Mouse (Mus musculus): ENCODE results near the gene Cln6. TPM values are rescaled to one million over a fixed set of nuclear protein-coding genes. Genes with fewer than 3 reads are reported as not detected.

Cln6 gene
- total and polyA plus RNA-seq, 3 experiments: 29.4 to 52.1 TPM; not detected in 1

DNA sequence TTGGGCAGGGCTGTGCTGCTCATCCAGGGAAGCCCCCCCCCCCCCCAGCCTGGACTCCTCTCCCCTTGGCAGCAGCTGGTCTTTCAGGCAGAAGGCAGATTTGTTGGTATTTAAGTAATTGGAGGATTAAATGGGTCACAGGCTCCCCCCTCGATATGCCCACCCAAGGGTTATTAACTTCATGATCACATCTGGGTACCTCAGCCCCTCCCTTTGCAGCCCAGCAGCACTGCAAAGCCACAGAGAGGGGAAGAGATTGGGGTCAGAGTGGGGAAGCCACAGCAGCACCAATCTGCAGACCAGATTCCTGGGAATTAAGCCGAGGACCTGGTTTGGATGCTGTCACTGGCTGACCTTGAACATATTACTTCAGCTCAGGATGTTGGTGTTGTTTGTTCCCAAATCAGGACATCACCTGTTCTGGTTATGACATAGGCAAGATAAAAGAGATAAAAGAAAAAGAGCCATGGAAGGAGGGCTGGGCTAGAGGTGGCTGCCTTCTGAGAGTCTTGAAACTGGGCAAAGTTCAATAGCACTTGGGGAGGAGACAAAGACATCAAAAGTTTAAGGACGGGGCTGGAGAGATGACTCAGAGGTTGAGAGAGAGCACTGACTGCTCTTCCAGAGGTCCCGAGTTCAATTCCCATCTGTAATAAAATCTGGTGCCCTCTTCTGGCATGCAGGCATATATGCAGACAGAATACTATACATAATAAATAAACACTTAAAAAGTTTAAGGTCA, 2.7 kb upstream of the Cln6 start:
- no peak overlapping the region for H3K27ac ChIP-seq (ENCODE audit: control insufficient read depth, low read depth, low read length)

DNA sequence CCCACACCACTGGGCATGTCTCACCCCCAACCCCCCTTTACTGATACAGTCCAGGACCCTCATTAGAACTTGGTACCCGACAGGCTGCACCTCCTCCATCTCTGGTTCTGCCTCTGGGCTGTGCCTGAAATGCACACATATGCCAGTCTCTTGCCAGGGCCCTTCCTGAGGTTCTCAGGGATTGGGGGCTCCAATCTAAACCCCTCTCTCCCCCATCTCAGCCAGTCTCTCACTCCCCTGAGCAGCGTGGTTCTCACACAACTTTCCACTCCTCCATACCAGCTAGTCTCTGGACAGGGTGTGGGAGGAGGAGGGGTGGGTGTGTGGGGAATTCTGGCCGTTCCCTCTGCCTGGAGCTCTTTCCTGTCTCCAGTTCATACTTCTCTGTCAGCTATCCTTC, 974 bp upstream of the Cln6 start:
- H3K27me3 ChIP-seq (ENCODE audit: control insufficient read depth in 1 of 2, insufficient read depth in 2 of 2, low read length in 2 of 2): no peaks in the 10 kb centered on the region
- peaks cover 0 to 8% of the 10 kb centered on the region in 2 experiments; a peak in 2 of 4 replicates for H3K36me3 ChIP-seq (ENCODE audit: control insufficient read depth in 1 of 2, insufficient read depth in 2 of 2, low read length in 2 of 2)
- H3K79me2 ChIP-seq (ENCODE audit: control insufficient read depth, insufficient read depth, low read length, poor library complexity): peaks cover 9% of the 10 kb centered on the region
- DNase-seq (ENCODE audit: low read depth, low spot score): no peak
- TF ChIP-seq MAFK (IDR thresholded peaks at IDR 0.05; ENCODE audit: borderline replicate concordance, low read depth, low read length) (no peak), ELF1 (IDR thresholded peaks at IDR 0.05; ENCODE audit: low read depth, low read length) (no peak), RAD21 (IDR thresholded peaks at IDR 0.05; ENCODE audit: low read depth, low read length) (no peak), ZMIZ1 (IDR thresholded peaks at IDR 0.05; ENCODE audit: low read depth, low read length) (no peak), USF2 (IDR thresholded peaks at IDR 0.05; ENCODE audit: borderline replicate concordance in 1 of 2, insufficient read depth in 1 of 2, low read depth in 1 of 2, low read length in 2 of 2) (no peak), ETS1 (IDR thresholded peaks at IDR 0.05; ENCODE audit: low read depth, low read length) (no peak), CHD1 (IDR thresholded peaks at IDR 0.05; ENCODE audit: low read depth, low read length) (no peak), NELFE (IDR thresholded peaks at IDR 0.05; ENCODE audit: low read depth, low read length) (no peak), EP300 (IDR thresholded peaks at IDR 0.05; ENCODE audit: low read depth in 1 of 2, low read length in 2 of 2) (no peak), RCOR1 (IDR thresholded peaks at IDR 0.05; ENCODE audit: low read depth, low read length) (no peak), SMC3 (IDR thresholded peaks at IDR 0.05; ENCODE audit: low read depth, low read length) (no peak), CTCF (IDR thresholded peaks at IDR 0.05 in 2 of 3, conservative IDR thresholded peaks at IDR 0.05 in 1 of 3; ENCODE audit: control insufficient read depth in 1 of 3, insufficient read depth in 1 of 3, low read depth in 2 of 3, low read length in 3 of 3, poor library complexity in 1 of 3, severe bottlenecking in 1 of 3) (no peak), JUND (IDR thresholded peaks at IDR 0.05; ENCODE audit: low read depth, low read length) (no peak)
- peaks cover 3 to 22% of the 10 kb centered on the region in 2 experiments for H3K4me1 ChIP-seq (ENCODE audit: control insufficient read depth in 1 of 2, insufficient read depth in 2 of 2, low read length in 2 of 2)
- H3K9me3 ChIP-seq (replicated peaks; ENCODE audit: insufficient read depth, low read length): no peaks in the 10 kb centered on the region
- H3K4me3 ChIP-seq (ENCODE audit: control insufficient read depth in 1 of 2, insufficient read depth in 1 of 2, low read depth in 2 of 2, low read length in 2 of 2): peak overlapping the region; percentile 52 to 63
- peak overlapping the region; percentile 71 for H3K9ac ChIP-seq (ENCODE audit: control insufficient read depth, low read depth, low read length, poor library complexity, severe bottlenecking)
- H3K27ac ChIP-seq (ENCODE audit: control insufficient read depth, low read depth, low read length): no peak overlapping the region

More for the DNA sequence above, 2.7 kb upstream of the Cln6 start:
- H3K4me1 ChIP-seq (ENCODE audit: control insufficient read depth in 1 of 2, insufficient read depth in 2 of 2, low read length in 2 of 2): peaks cover 3 to 22% of the 10 kb centered on the region in 2 experiments
- no peaks in the 10 kb centered on the region for H3K9me3 ChIP-seq (replicated peaks; ENCODE audit: insufficient read depth, low read length)
- no peak overlapping the region for H3K4me3 ChIP-seq (ENCODE audit: control insufficient read depth in 1 of 2, insufficient read depth in 1 of 2, low read depth in 2 of 2, low read length in 2 of 2)
- H3K9ac ChIP-seq (ENCODE audit: control insufficient read depth, low read depth, low read length, poor library complexity, severe bottlenecking): no peak overlapping the region
- H3K36me3 ChIP-seq (ENCODE audit: control insufficient read depth in 1 of 2, insufficient read depth in 2 of 2, low read length in 2 of 2): peaks cover 0 to 8% of the 10 kb centered on the region in 2 experiments; a peak in 2 of 4 replicates
- H3K27me3 ChIP-seq (ENCODE audit: control insufficient read depth in 1 of 2, insufficient read depth in 2 of 2, low read length in 2 of 2): 0 out of 4 replicates have a peak, but pooled peaks cover 2 to 3% of the 10 kb centered on the region in 2 experiments
- peaks cover 9% of the 10 kb centered on the region for H3K79me2 ChIP-seq (ENCODE audit: control insufficient read depth, insufficient read depth, low read length, poor library complexity)
- TF ChIP-seq EP300 (IDR thresholded peaks at IDR 0.05; ENCODE audit: low read depth in 1 of 2, low read length in 2 of 2) (no peak), CHD2 (IDR thresholded peaks at IDR 0.05; ENCODE audit: low read length) (no peak), MAFK (IDR thresholded peaks at IDR 0.05; ENCODE audit: borderline replicate concordance, low read depth, low read length) (no peak), KAT2A (conservative IDR thresholded peaks at IDR 0.05; ENCODE audit: low read depth, low read length) (no peak), CTCF (IDR thresholded peaks at IDR 0.05 in 2 of 3, conservative IDR thresholded peaks at IDR 0.05 in 1 of 3; ENCODE audit: control insufficient read depth in 1 of 3, insufficient read depth in 1 of 3, low read depth in 2 of 3, low read length in 3 of 3, poor library complexity in 1 of 3, severe bottlenecking in 1 of 3) (peak in 2 of 3 experiments; percentile 23 to 52; a peak in 3 of 6 replicates), SMC3 (IDR thresholded peaks at IDR 0.05; ENCODE audit: low read depth, low read length) (peak; percentile 53), MAX (IDR thresholded peaks at IDR 0.05; ENCODE audit: low read length) (no peak), TBP (IDR thresholded peaks at IDR 0.05; ENCODE audit: low read depth, low read length) (no peak), NELFE (IDR thresholded peaks at IDR 0.05; ENCODE audit: low read depth, low read length) (no peak), ZC3H11A (IDR thresholded peaks at IDR 0.05; ENCODE audit: low read depth, low read length) (peak; percentile 35; the same call in 1 of the 2 replicates), CHD1 (IDR thresholded peaks at IDR 0.05; ENCODE audit: low read depth, low read length) (no peak), MYB (IDR thresholded peaks at IDR 0.05; ENCODE audit: low read depth, low read length) (no peak), NRF1 (IDR thresholded peaks at IDR 0.05; ENCODE audit: insufficient read depth, low read depth, low read length, poor library complexity, severe bottlenecking) (no peak), GATA1 (IDR thresholded peaks at IDR 0.05; ENCODE audit: low read depth, low read length) (no peak), RCOR1 (IDR thresholded peaks at IDR 0.05; ENCODE audit: low read depth, low read length) (no peak), ZKSCAN1 (IDR thresholded peaks at IDR 0.05; ENCODE audit: low read depth, low read length) (no peak), TAL1 (IDR thresholded peaks at IDR 0.05; ENCODE audit: low read length) (no peak), ELF1 (IDR thresholded peaks at IDR 0.05; ENCODE audit: low read depth, low read length) (no peak), GABPA (IDR thresholded peaks at IDR 0.05; ENCODE audit: low read depth, low read length) (no peak), TCF12 (IDR thresholded peaks at IDR 0.05; ENCODE audit: low read depth, low read length) (no peak), JUND (IDR thresholded peaks at IDR 0.05; ENCODE audit: low read depth, low read length) (no peak), POLR2AphosphoS5 (IDR thresholded peaks at IDR 0.05; ENCODE audit: borderline replicate concordance, low read depth, low read length) (no peak), RAD21 (IDR thresholded peaks at IDR 0.05; ENCODE audit: low read depth, low read length) (peak; percentile 26), UBTF (IDR thresholded peaks at IDR 0.05; ENCODE audit: borderline replicate concordance, insufficient read depth, low read depth, low read length) (no peak), E2F4 (IDR thresholded peaks at IDR 0.05; ENCODE audit: borderline replicate concordance, low read depth, low read length) (no peak), MYC (IDR thresholded peaks at IDR 0.05; ENCODE audit: low read depth, low read length) (no peak), ZNF384 (IDR thresholded peaks at IDR 0.05; ENCODE audit: low read depth, low read length) (no peak), POLR2AphosphoS2 (IDR thresholded peaks at IDR 0.05; ENCODE audit: low read length) (no peak), SIN3A (IDR thresholded peaks at IDR 0.05; ENCODE audit: low read length) (no peak), MEF2A (IDR thresholded peaks at IDR 0.05; ENCODE audit: extremely low read depth, insufficient replicate concordance, low read depth, low read length, poor library complexity, severe bottlenecking) (no peak), MAZ (IDR thresholded peaks at IDR 0.05; ENCODE audit: low read depth, low read length) (no peak), USF2 (IDR thresholded peaks at IDR 0.05; ENCODE audit: borderline replicate concordance in 1 of 2, insufficient read depth in 1 of 2, low read depth in 1 of 2, low read length in 2 of 2) (no peak), BHLHE40 (IDR thresholded peaks at IDR 0.05; ENCODE audit: borderline replicate concordance, low read depth, low read length) (no peak), POLR2A (IDR thresholded peaks at IDR 0.05; ENCODE audit: control insufficient read depth in 1 of 2, insufficient read depth in 1 of 2, low read depth in 1 of 2, low read length in 2 of 2, poor library complexity in 1 of 2) (no peak), ETS1 (IDR thresholded peaks at IDR 0.05; ENCODE audit: low read depth, low read length) (no peak), MXI1 (IDR thresholded peaks at IDR 0.05; ENCODE audit: low read depth, low read length) (no peak)
- peak; percentile 38 for DNase-seq (ENCODE audit: low read depth, low spot score)

All from MEL (cell line).